Mouse (Mus musculus) left cerebral cortex, adult 11 months (tissue): ENCODE data around the gene Taf10.

Experiments used
- DNase-seq: peaks from one replicate; pipeline ENCODE4 v3.0.0; 2022; ENCODE audit warnings: low spot score

The Taf10 gene

DNA sequence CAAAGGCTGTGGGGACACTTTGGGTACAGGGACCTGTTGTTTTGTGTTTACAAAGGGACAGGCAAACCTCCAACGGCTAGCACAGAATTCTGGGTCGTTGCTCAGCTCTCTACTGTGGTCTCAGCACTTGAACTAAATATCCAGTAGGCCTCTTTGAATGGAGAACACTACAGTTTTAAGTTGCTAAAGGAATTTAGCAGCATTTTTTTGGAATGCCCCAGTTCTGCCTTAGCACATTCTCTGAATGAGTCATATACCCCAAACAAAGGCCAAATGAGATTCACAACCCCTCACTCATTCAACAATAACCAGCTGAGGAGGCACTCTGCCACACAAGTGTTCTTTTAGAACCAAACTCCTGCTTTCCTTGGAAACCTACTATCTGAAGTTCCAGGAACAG is 22.2 kb downstream of the Taf10 start:
- no peak for DNase-seq

DNA sequence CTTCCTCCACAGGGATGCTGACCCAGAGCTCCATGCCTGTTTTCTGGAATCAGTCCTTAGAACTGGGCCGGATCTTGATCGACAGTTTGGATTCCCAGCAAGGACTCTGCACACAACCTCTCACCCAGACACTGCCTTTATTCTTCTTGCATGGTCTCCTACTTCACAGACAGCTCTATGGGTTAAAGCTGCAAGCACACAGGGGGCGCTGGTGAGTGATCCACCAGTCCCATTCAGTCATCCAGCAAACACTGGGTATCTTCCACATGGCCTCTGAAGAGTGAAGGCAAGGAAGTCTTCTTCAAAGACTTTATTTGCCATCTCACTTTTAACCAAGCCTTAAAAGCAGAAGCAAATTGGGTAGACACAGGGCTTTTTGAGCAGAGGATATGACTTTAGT is 28.8 kb downstream of the Taf10 start:
- DNase-seq, result no peak

DNA sequence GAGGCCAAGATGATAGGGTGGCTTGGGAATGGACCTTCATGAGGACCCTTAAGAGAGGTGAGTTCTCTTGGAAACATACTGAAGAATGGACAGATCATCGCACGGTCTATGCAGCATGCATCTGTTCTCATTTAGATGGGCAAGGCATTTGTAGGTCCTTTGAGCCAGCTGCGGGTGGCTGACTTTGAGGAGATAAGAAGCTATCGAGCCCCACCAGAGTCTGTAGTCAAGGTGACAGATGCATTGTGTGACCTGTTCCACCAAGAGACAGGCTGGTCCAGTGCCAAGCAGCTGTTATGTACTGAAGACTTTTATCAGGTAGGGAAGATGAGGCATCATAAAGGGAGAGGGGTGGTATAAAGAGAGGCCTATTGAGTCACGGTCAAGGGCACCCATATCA is 35.4 kb downstream of the Taf10 start:
- no peak for DNase-seq

DNA sequence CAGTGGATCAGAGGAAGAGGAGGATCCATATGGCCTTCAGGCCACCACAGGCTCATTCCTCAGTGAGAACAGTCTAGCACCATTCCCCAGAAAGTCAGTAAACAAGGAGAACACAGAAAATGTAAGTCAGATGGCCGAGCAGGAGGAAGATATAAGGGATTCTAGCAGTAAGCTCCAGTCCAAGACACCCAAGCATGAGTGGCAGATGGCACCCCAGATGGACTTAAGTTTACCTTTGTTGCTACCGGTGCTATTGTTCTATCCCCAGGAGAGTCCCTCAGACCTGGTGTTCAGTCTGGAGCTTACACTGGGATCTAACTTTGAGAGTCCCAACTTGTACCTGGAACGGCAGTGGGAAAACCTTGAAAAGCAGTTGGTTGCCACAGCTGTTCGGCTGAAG is 40.3 kb downstream of the Taf10 start:
- no peak for DNase-seq

DNA sequence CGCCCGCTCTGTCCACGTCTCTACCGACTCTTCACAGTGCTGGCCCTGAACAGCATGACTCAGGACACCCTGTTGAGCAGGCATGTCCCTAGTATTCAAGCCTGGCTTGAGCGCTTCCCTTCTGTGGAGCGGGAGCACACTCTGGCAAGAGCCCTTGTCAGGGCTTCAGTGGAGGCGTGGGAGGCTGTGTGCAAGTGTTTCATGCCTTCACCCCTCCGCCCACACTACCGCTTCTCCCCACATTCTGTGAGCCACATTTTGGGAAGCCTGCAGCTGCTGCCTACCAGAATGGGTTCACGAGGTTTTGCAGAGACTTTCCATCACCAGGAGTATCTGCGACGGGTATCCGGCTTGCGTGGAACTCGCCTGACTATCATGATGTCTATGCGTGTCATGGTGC is 41.0 kb downstream of the Taf10 start:
- peak; percentile 29 for DNase-seq

DNA sequence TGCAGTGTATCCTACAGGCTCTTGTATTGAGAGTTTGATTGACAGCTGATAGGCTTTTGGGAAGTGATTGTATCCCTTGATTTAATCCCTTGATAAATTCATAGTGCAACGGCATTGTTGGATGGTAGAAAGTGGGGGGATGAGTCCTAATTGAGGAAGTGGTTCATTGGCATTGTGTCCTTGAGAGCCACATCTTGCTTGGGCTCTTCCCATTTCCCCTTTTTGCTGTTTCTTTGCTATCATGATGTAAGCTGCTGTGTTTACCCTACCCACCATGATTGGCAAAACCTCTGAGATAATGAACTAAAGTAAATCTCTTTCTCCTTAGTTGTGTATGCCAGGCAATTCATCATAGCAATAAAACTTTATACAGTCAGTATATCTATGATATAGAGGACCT is 53.3 kb downstream of the Taf10 start:
- DNase-seq, result no peak
